Mouse (Mus musculus) cerebellum, adult 2 months (tissue): ENCODE measurements around the gene Erich6b. TPM values are rescaled to one million over a fixed set of nuclear protein-coding genes. Genes with fewer than 3 reads are reported as not detected.
A peak's percentile ranks its signal among the peaks of the same experiment; 100 is the strongest.

ENCODE experiments used
- DNase-seq, 2 experiments: peaks; one replicate each; pipeline ENCODE4 v3.0.0; 2021
- H3K27ac ChIP-seq: fragments of 200-500 bp; 2 replicates; pipeline ENCODE4 v1.5.1; 2012; ENCODE audit warnings: low read length, control low read depth, inconsistent platforms; ENCODE audit not compliant: insufficient read depth
- H3K27me3 ChIP-seq: fragments of 200-500 bp; 2 replicates; pipeline ENCODE4 v1.6.1; 2012; ENCODE audit warnings: inconsistent platforms, mild to moderate bottlenecking, low read length, moderate library complexity; ENCODE audit not compliant: control insufficient read depth, insufficient read depth
- H3K4me1 ChIP-seq: fragments of 200-500 bp; 2 replicates; pipeline ENCODE4 v1.6.1; 2011; ENCODE audit warnings: low read length; ENCODE audit not compliant: control insufficient read depth, insufficient read depth
- H3K4me3 ChIP-seq: fragments of 200-500 bp; replicated peaks from 2 replicates; pipeline ENCODE3; 2011; ENCODE audit warnings: mild to moderate bottlenecking, low read depth, low read length, control low read depth; ENCODE audit not compliant: insufficient read depth
- CTCF ChIP-seq: fragments of 200-500 bp; IDR thresholded peaks from 2 replicates; pipeline ENCODE4 v1.5.1; 2011; ENCODE audit warnings: low read depth, mild to moderate bottlenecking, control low read depth, low read length, moderate library complexity, borderline replicate concordance; ENCODE audit not compliant: insufficient read depth
- POLR2A ChIP-seq: fragments of 200-500 bp; IDR thresholded peaks from 2 replicates; pipeline ENCODE4 v1.6.1; 2011; ENCODE audit warnings: low read length, control low read depth, borderline replicate concordance; ENCODE audit not compliant: insufficient read depth
- WGBS: fragments of 180-500 bp; shearing (Covaris S2); methylation state at CpG from one replicate; pipeline ENCODE4 v1.1.7; 2018; 5-methylcytosine and 5-hydroxymethylcytosine counted together
- polyA plus RNA-seq: library from polyadenylated mRNA; depleted of rRNA; stranded (reverse); fragments of >200 nt; gene quantifications from 2 replicates; pipeline ENCODE4 v1.2.3, GENCODE M21; 2012; rRNA removed

Erich6b gene
- not detected in 2 replicates for polyA plus RNA-seq

DNA sequence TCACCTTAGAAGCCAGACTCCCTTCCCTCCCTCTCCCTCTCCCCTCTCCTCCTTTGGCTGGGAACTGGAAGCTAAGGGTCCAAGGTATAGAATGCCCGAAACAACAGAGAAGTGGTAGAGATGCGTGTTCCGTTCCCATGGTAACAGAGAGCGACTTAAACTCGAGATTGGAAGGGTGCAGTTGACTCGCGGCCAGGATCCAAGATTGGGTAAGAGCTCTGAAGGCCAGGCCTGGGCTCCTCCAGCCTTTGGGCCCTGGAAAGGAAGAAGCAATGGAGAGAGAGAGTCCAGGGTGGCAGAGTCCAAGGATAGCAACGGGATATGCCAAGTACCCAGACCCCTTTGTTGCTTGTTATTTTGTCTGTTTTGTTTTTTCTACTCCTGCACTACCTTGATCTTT, at the start of gene Erich6b:
Gene Erich6b (plus strand): TSS at position 180 of the 400 bp plus-strand sequence.
- 73% methylated on average over 8 of the region's 8 CpGs for WGBS
- H3K27ac ChIP-seq, result no peak within 1 kb of the TSS
- no peak within 1 kb of the TSS for H3K4me3 ChIP-seq
- H3K4me1 ChIP-seq, result peaks cover 7% of the 10 kb centered on the region; the same call in 1 of the 2 replicates
- no peak for DNase-seq
- TF ChIP-seq CTCF (no peak), POLR2A (no peak)
- H3K27me3 ChIP-seq, result no peaks in the 10 kb centered on the region

DNA sequence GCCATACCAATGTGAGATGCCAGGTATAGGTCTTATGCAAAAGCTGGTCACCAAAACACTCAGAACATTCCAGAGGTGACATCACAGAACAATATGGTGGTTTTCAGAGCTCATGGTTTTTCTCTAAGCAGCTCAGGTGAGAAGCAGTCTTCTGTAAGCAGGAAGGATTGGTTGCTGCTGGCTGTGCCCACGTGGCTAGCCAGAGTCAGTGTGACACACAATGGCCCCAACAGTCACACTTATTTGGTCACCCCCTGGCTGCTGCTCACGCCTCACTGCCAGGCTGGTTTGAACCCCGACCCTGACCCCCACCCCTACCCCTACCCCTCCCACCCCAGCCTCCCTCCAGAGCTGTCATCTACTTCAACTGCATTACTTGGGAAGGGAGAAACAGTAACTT, 49.1 kb upstream of the Erich6b start, which contains the start of gene Spert:
Gene Spert (minus strand): TSS at position 139 of the 400 bp plus-strand sequence.
- Histone ChIP-seq H3K4me3 (no peak within 1 kb of the TSS), H3K4me1 (no peaks in the 10 kb centered on the region), H3K27ac (no peak within 1 kb of the TSS), H3K27me3 (no peaks in the 10 kb centered on the region)
- WGBS, result 50% methylated on average over 3 of the region's 3 CpGs
- TF ChIP-seq CTCF, result no peak
- TF ChIP-seq POLR2A, result no peak
- DNase-seq, result no peak

DNA sequence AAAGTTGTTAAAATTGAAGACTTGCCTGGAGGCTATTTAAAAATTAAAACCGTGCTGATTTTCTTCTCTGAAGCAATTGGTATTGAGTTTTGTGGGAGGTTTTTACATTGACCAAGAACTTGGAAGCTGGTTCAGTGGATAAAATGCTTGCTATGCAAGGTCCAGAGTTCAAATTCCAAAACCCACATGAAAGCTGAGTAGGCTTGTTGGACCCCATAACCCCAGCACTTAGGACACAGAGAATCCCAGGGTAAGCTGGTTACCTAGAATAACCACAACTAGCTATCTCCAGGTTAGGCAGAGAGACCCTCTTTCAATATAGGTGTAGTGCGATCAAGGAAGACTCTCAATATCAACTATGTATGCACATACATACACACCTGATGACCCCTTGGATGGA, 32.9 kb upstream of the Erich6b start:
- no peak for TF ChIP-seq CTCF
- no peak for TF ChIP-seq POLR2A
- WGBS, result 93% methylated on average over 2 of the region's 2 CpGs
- Histone ChIP-seq H3K4me1 (no peaks in the 10 kb centered on the region), H3K27ac (no peak overlapping the region), H3K4me3 (no peak overlapping the region), H3K27me3 (no peaks in the 10 kb centered on the region)
- DNase-seq, result no peak

GRCm38 (mm10) chr14:75616375-75616774, 25.7 kb upstream of the Erich6b start:
- WGBS, result 60% methylated on average over 6 of the region's 6 CpGs
- TF ChIP-seq CTCF (no peak), POLR2A (no peak)
- no peak for DNase-seq
- H3K27me3 ChIP-seq, result no peaks in the 10 kb centered on the region
- H3K4me3 ChIP-seq, result no peak overlapping the region
- no peak overlapping the region for H3K27ac ChIP-seq
- no peaks in the 10 kb centered on the region for H3K4me1 ChIP-seq

GRCm38 (mm10) chr14:75622984-75623383, 19.1 kb upstream of the Erich6b start:
- TF ChIP-seq POLR2A (no peak), CTCF (no peak)
- DNase-seq, result no peak
- WGBS, result 74% methylated on average over 7 of the region's 7 CpGs
- Histone ChIP-seq H3K27ac (no peak overlapping the region), H3K4me1 (no peaks in the 10 kb centered on the region), H3K27me3 (no peaks in the 10 kb centered on the region; the same call in 1 of the 2 replicates), H3K4me3 (no peak overlapping the region)

DNA sequence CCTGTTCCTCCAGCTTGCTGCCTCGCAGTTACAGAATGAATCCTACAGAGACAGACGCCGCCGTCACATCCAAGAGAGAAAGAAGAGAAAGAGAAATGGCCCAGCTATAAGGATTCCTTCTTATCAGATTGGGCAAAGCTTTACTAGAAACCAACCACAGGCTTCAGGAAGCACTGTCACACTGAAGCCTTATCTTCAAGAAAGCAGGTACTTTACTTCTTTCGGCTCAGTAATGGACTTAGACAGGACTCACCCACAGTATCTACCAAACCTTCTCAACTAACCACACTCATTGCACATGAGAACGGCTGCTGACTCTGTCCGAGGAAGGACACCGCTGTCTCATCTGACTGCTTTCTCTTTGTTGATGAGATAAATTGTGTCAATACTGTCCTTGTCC, 13.2 kb upstream of the Erich6b start:
- Histone ChIP-seq H3K27ac (no peak overlapping the region), H3K4me3 (no peak overlapping the region), H3K4me1 (no peaks in the 10 kb centered on the region), H3K27me3 (no peaks in the 10 kb centered on the region)
- DNase-seq, result no peak
- no peak for TF ChIP-seq POLR2A
- TF ChIP-seq CTCF, result no peak
- WGBS, result 93% methylated on average over 8 of the region's 8 CpGs

GRCm38 (mm10) chr14:75635350-75635749, 6.7 kb upstream of the Erich6b start:
- peak; percentile 75 to 83 for DNase-seq
- 11% methylated on average over 12 of the region's 12 CpGs for WGBS

DNA sequence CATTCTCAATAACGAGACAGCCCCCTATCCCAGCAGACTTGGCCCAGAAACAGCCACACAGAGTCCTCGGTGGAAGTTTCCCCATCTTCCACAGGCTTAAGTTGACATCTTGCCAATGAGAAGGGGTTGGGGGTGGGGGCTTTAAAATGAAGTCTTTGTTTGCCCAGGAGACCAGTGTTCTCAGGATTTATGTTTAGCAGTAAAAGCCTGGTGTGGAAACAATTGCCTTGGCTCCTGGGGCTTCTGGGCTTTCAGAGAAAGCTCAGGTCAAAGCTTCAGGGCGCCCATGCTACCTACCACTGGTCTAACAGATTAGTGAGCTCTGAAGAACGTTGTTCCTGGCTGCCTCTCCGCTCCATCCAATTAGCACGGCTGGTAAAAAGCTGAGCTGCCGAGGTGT, 6.0 kb upstream of the Erich6b start:
- H3K4me3 ChIP-seq, result no peak overlapping the region
- peaks cover 18% of the 10 kb centered on the region; the same call in 1 of the 2 replicates for H3K4me1 ChIP-seq
- no peaks in the 10 kb centered on the region for H3K27me3 ChIP-seq
- TF ChIP-seq CTCF, result no peak
- no peak for TF ChIP-seq POLR2A
- no peak for DNase-seq
- WGBS, result 77% methylated on average over 7 of the region's 7 CpGs
- H3K27ac ChIP-seq, result no peak overlapping the region

More at GRCm38 (mm10) chr14:75635350-75635749, 6.7 kb upstream of the Erich6b start:
- peaks cover 18% of the 10 kb centered on the region; the same call in 1 of the 2 replicates for H3K4me1 ChIP-seq
- H3K27me3 ChIP-seq, result no peaks in the 10 kb centered on the region
- no peak overlapping the region for H3K27ac ChIP-seq
- TF ChIP-seq CTCF (no peak), POLR2A (no peak)
- no peak overlapping the region for H3K4me3 ChIP-seq
